ENCODE assay signal across 8 mouse cellular contexts in genomic region chr7:75834932-75835631, GRCm38 (mm10). TPM values are rescaled to one million over a fixed set of nuclear protein-coding genes. Genes with fewer than 3 reads are reported as not detected.
DNase-seq lines count a peak whose midpoint lies in the region; ATAC-seq lines count a peak whose summit lies in the region.
"Not testable (repeated sequence)": the region's sequence is repeated elsewhere in the genome, so short reads cannot be mapped to it uniquely, and the experiment has no call there.

No protein-coding gene starts in this region.

- not testable (repeated sequence) for H3K4me3 ChIP-seq in intestine, embryonic 14.5 days (ENCODE audit: low read depth, low read length); kidney, embryonic 14.5 days (ENCODE audit: low read length); liver, embryonic 13.5 days (replicated peaks); liver, embryonic 16.5 days (ENCODE audit: low read depth, low read length)

- not testable (repeated sequence) for H3K27me3 ChIP-seq in intestine, embryonic 14.5 days (replicated peaks; ENCODE audit: control insufficient read depth, insufficient read depth, low read length); kidney, embryonic 14.5 days (ENCODE audit: control insufficient read depth, insufficient read depth, low read length); liver, embryonic 13.5 days; liver, embryonic 16.5 days (ENCODE audit: control insufficient read depth, insufficient read depth, low read depth, low read length)

- not testable (repeated sequence) for H3K9ac ChIP-seq in intestine, embryonic 14.5 days (ENCODE audit: low read length); kidney, embryonic 14.5 days (ENCODE audit: low read depth, low read length); liver, embryonic 13.5 days; liver, embryonic 16.5 days (ENCODE audit: low read depth, low read length)

- H3K27ac ChIP-seq in intestine, embryonic 14.5 days (ENCODE audit: low read depth); kidney, embryonic 14.5 days (ENCODE audit: low read depth, low read length): not testable (repeated sequence)
- peak overlapping the region; percentile 15; the same call in 1 of the 2 replicates for H3K27ac ChIP-seq in liver, embryonic 13.5 days
- H3K27ac ChIP-seq in liver, embryonic 16.5 days (ENCODE audit: low read length): peak overlapping the region; percentile 18

- H3K36me3 ChIP-seq in intestine, embryonic 14.5 days (ENCODE audit: control insufficient read depth, insufficient read depth, low read length); kidney, embryonic 14.5 days (ENCODE audit: control insufficient read depth, insufficient read depth, low read length); liver, embryonic 13.5 days; liver, embryonic 16.5 days (ENCODE audit: control insufficient read depth, insufficient read depth): not testable (repeated sequence)

- not testable (repeated sequence) for DNase-seq in intestine, embryonic 14.5 days (ENCODE audit: low spot score); liver, embryonic 13.5 days

- H3K9me3 ChIP-seq in intestine, embryonic 14.5 days (ENCODE audit: control insufficient read depth, low read length); kidney, embryonic 14.5 days (ENCODE audit: control insufficient read depth, low read length); liver, embryonic 13.5 days (replicated peaks); liver, embryonic 16.5 days (replicated peaks; ENCODE audit: control insufficient read depth, low read length): not testable (repeated sequence)

- peak; percentile 94 for ATAC-seq in activated CD4-positive, CD25-positive, alpha-beta regulatory T cell, adult 4 months
- ATAC-seq in granulocyte monocyte progenitor cell, adult 5-6 weeks (replicated peaks; ENCODE audit: poor library complexity, severe bottlenecking): peak; percentile 92
- 0 out of 2 replicates have a peak, but pooled peaks have one; percentile 23 for ATAC-seq in intestine, embryonic 14.5 days (replicated peaks; ENCODE audit: low FRiP score, low TSS enrichment, low read depth)
- 0 out of 2 replicates have a peak, but pooled peaks have one; percentile 43 for ATAC-seq in kidney, embryonic 14.5 days (ENCODE audit: low FRiP score, low TSS enrichment)
- ATAC-seq in liver, embryonic 13.5 days (ENCODE audit: low read depth): peak; percentile 51
- ATAC-seq in liver, embryonic 16.5 days (ENCODE audit: low read depth): peak; percentile 27; the same call in 1 of the 2 replicates
- peak; percentile 82 for ATAC-seq in megakaryocyte, adult 5-6 weeks (ENCODE audit: poor library complexity, severe bottlenecking)
- peak; percentile 69 for ATAC-seq in monocyte, adult 5-6 weeks (replicated peaks; ENCODE audit: insufficient number of reproducible peaks, low FRiP score, low TSS enrichment, poor library complexity, severe bottlenecking)

- not testable (repeated sequence) for H3K4me2 ChIP-seq in intestine, embryonic 14.5 days (ENCODE audit: low read length); kidney, embryonic 14.5 days (replicated peaks; ENCODE audit: low read depth, low read length); liver, embryonic 13.5 days; liver, embryonic 16.5 days (ENCODE audit: low read depth, low read length)

- H3K4me1 ChIP-seq in intestine, embryonic 14.5 days (replicated peaks; ENCODE audit: control insufficient read depth, insufficient read depth, low read length); kidney, embryonic 14.5 days (ENCODE audit: control insufficient read depth, insufficient read depth, low read length): not testable (repeated sequence)
- H3K4me1 ChIP-seq in liver, embryonic 13.5 days (replicated peaks): peaks cover 57% of the 10 kb centered on the region
- peaks cover 27% of the 10 kb centered on the region for H3K4me1 ChIP-seq in liver, embryonic 16.5 days (ENCODE audit: control insufficient read depth, low read depth, low read length)

- 51% methylated on average over 3 of the region's 6 CpGs for WGBS in intestine, embryonic 14.5 days
- WGBS in kidney, embryonic 14.5 days: 46% methylated on average over 3 of the region's 6 CpGs
- 21% methylated on average over 3 of the region's 6 CpGs for WGBS in liver, embryonic 13.5 days (ENCODE audit: insufficient replicate concordance)
- WGBS in liver, embryonic 16.5 days (ENCODE audit: insufficient replicate concordance): 22% methylated on average over 3 of the region's 6 CpGs

RNA-seq across cellular contexts. Expression of gene Klhl25, which starts 13.0 kb away (rescaled TPM):
- polyA plus RNA-seq in activated CD4-positive, CD25-positive, alpha-beta regulatory T cell, adult 4 months (2017; shearing (Covaris generic)): 10 to 100 TPM; 10.6 to 18.5 TPM
- 5.8 and 11.2 TPM in 2 replicates for total RNA-seq in granulocyte monocyte progenitor cell, adult 5-6 weeks (2014; fragmentation: Nextera tagmentation)
- total RNA-seq in granulocyte monocyte progenitor cell, adult 5-6 weeks (2017): 7.7 and 10.4 TPM in 2 replicates
- polyA plus RNA-seq in intestine, embryonic 14.5 days (2014; fragmentation: Nextera tagmentation; extraction: Ambion mirVana): 12.4 and 14.0 TPM in 2 replicates
- 11.9 and 15.9 TPM in 2 replicates for polyA plus RNA-seq in kidney, embryonic 14.5 days (2014; fragmentation: Nextera tagmentation; extraction: Ambion mirVana)
- 10.3 and 11.3 TPM in 2 replicates for polyA plus RNA-seq in liver, embryonic 13.5 days (2015; fragmentation: Nextera tagmentation; extraction: Ambion mirVana)
- polyA plus RNA-seq in liver, embryonic 16.5 days (2015; fragmentation: Nextera tagmentation; extraction: Ambion mirVana): 19.4 and 22.5 TPM in 2 replicates
- 6.4 and 7.6 TPM in 2 replicates for total RNA-seq in megakaryocyte, adult 5-6 weeks (2015)
- 11.4 and 12.6 TPM in 2 replicates for total RNA-seq in megakaryocyte, adult 5-6 weeks (2017)
- total RNA-seq in monocyte, adult 5-6 weeks (2017): 5.6 to 24.9 TPM (median 7.3 TPM) in 3 replicates

Comparison
In these comparisons a context has a peak if more than half of its experiments do, and no peak if none do; other contexts are left out.
1. ATAC-seq: peak in every context shown above with its lines; median percentile 94 in activated CD4-positive, CD25-positive, alpha-beta regulatory T cell, adult 4 months; 92 in granulocyte monocyte progenitor cell, adult 5-6 weeks; 82 in megakaryocyte, adult 5-6 weeks; 69 in monocyte, adult 5-6 weeks; 51 in liver, embryonic 13.5 days; 43 in kidney, embryonic 14.5 days; 27 in liver, embryonic 16.5 days; 23 in intestine, embryonic 14.5 days.